In genomic region chr1:134092368-134092767, GRCm38 (mm10) we compare ENCODE assay signal across 8 mouse cellular contexts. TPM values are rescaled to one million over a fixed set of nuclear protein-coding genes. Genes with fewer than 3 reads are reported as not detected.
A peak's percentile ranks its signal among the peaks of the same experiment; 100 is the strongest.
DNase-seq lines count a peak whose midpoint lies in the region; ATAC-seq and TF ChIP-seq lines count a peak whose summit lies in the region.

No protein-coding gene starts in this region.

- TF ChIP-seq POLR2A in MEL (IDR thresholded peaks at IDR 0.05; ENCODE audit: control insufficient read depth in 1 of 2, insufficient read depth in 1 of 2, low read depth in 1 of 2, low read length in 2 of 2, poor library complexity in 1 of 2): no peak

- no peak for TF ChIP-seq RAD21 in MEL (IDR thresholded peaks at IDR 0.05; ENCODE audit: low read depth, low read length)

- no peak for ATAC-seq in heart, postnatal 0 days (ENCODE audit: insufficient read depth, low read depth)

- H3K36me3 ChIP-seq in heart, embryonic 10.5 days: no peaks in the 10 kb centered on the region
- H3K36me3 ChIP-seq in MEL (ENCODE audit: control insufficient read depth in 1 of 2, insufficient read depth in 2 of 2, low read length in 2 of 2): peaks cover 0 to 35% of the 10 kb centered on the region in 2 experiments; a peak in 2 of 4 replicates
- no peaks in the 10 kb centered on the region for H3K36me3 ChIP-seq in heart, postnatal 0 days (replicated peaks; ENCODE audit: control insufficient read depth, insufficient read depth, low read length)
- H3K36me3 ChIP-seq in macrophage (ENCODE audit: inconsistent target): no peaks in the 10 kb centered on the region

- H3K9ac ChIP-seq in MEL (ENCODE audit: control insufficient read depth, low read depth, low read length, poor library complexity, severe bottlenecking): peak overlapping the region; percentile 35; the same call in 1 of the 2 replicates
- H3K9ac ChIP-seq in heart, postnatal 0 days (replicated peaks; ENCODE audit: low read depth, low read length): 0 out of 2 replicates have a peak overlapping the region, but pooled peaks have one; percentile 18

- DNase-seq in heart, embryonic 10.5 days (ENCODE audit: low spot score): no peak
- no peak for DNase-seq in heart, postnatal 4 days
- no peak for DNase-seq in MEL (ENCODE audit: low read depth, low spot score)
- DNase-seq in heart, postnatal 0 days (ENCODE audit: low spot score): no peak
- no peak for DNase-seq in cerebellum, adult 9-10 months
- DNase-seq in embryo, embryonic 10.5 days (ENCODE audit: low spot score): no peak
- DNase-seq in kidney, adult 18-20 months: no peak

- H3K4me2 ChIP-seq in heart, postnatal 0 days (ENCODE audit: low read depth, low read length): peak overlapping the region; percentile 58

- H3K4me1 ChIP-seq in heart, embryonic 10.5 days: peaks cover 59% of the 10 kb centered on the region
- peaks cover 9 to 52% of the 10 kb centered on the region in 2 experiments; a peak in 3 of 4 replicates for H3K4me1 ChIP-seq in MEL (ENCODE audit: control insufficient read depth in 1 of 2, insufficient read depth in 2 of 2, low read length in 2 of 2)
- peaks cover 39% of the 10 kb centered on the region for H3K4me1 ChIP-seq in heart, postnatal 0 days (ENCODE audit: control insufficient read depth, insufficient read depth)

- peak overlapping the region; percentile 95 for H3K27ac ChIP-seq in heart, embryonic 10.5 days
- H3K27ac ChIP-seq in MEL (ENCODE audit: control insufficient read depth, low read depth, low read length) (peak overlapping the region; percentile 50), macrophage (peak overlapping the region; percentile 36)
- peak overlapping the region; percentile 95 for H3K27ac ChIP-seq in heart, postnatal 0 days (ENCODE audit: low read depth)

- peaks cover 12% of the 10 kb centered on the region; the same call in 1 of the 2 replicates for H3K27me3 ChIP-seq in heart, embryonic 10.5 days (ENCODE audit: insufficient read depth, poor library complexity, severe bottlenecking)
- no peaks in the 10 kb centered on the region for H3K27me3 ChIP-seq in MEL (ENCODE audit: control insufficient read depth in 1 of 2, insufficient read depth in 2 of 2, low read length in 2 of 2)
- no peaks in the 10 kb centered on the region for H3K27me3 ChIP-seq in heart, postnatal 0 days (ENCODE audit: control insufficient read depth, insufficient read depth, low read length)

- TF ChIP-seq EP300 in MEL (IDR thresholded peaks at IDR 0.05; ENCODE audit: low read depth in 1 of 2, low read length in 2 of 2): no peak
- no peak for TF ChIP-seq EP300 in heart, postnatal 0 days (IDR thresholded peaks at IDR 0.05; ENCODE audit: low read depth)

- H3K4me3 ChIP-seq in heart, embryonic 10.5 days: peak overlapping the region; percentile 59
- H3K4me3 ChIP-seq in MEL (ENCODE audit: control insufficient read depth in 1 of 2, insufficient read depth in 1 of 2, low read depth in 2 of 2, low read length in 2 of 2) (peak overlapping the region; percentile 25 to 27; a peak in 3 of 4 replicates), macrophage (ENCODE audit: inconsistent target) (no peak overlapping the region)
- H3K4me3 ChIP-seq in heart, postnatal 0 days (ENCODE audit: low read depth, low read length): 0 out of 2 replicates have a peak overlapping the region, but pooled peaks have one; percentile 31

- H3K79me2 ChIP-seq in MEL (ENCODE audit: control insufficient read depth, insufficient read depth, low read length, poor library complexity) (no peaks in the 10 kb centered on the region; the same call in 1 of the 2 replicates), macrophage (ENCODE audit: inconsistent target) (no peaks in the 10 kb centered on the region)

- TF ChIP-seq CTCF in MEL (IDR thresholded peaks at IDR 0.05 in 2 of 3, conservative IDR thresholded peaks at IDR 0.05 in 1 of 3; ENCODE audit: control insufficient read depth in 1 of 3, insufficient read depth in 1 of 3, low read depth in 2 of 3, low read length in 3 of 3, poor library complexity in 1 of 3, severe bottlenecking in 1 of 3): no peak
- TF ChIP-seq CTCF in heart, postnatal 0 days (IDR thresholded peaks at IDR 0.05; ENCODE audit: low read depth): no peak

- no peaks in the 10 kb centered on the region for H3K9me3 ChIP-seq in heart, embryonic 10.5 days
- H3K9me3 ChIP-seq in MEL (replicated peaks; ENCODE audit: insufficient read depth, low read length): no peaks in the 10 kb centered on the region
- no peaks in the 10 kb centered on the region for H3K9me3 ChIP-seq in heart, postnatal 0 days (replicated peaks; ENCODE audit: control insufficient read depth, low read length)

- 10% methylated on average over 6 of the region's 6 CpGs for WGBS in heart, embryonic 10.5 days
- WGBS in heart, postnatal 0 days: 17% methylated on average over 6 of the region's 6 CpGs
- WGBS in macrophage (ENCODE audit: missing documents): 60% methylated on average over 6 of the region's 6 CpGs

TF ChIP-seq in MEL, 35 proteins besides CTCF, POLR2A, EP300 and RAD21:
- TF ChIP-seq GATA1 (IDR thresholded peaks at IDR 0.05; ENCODE audit: low read depth, low read length) (no peak), UBTF (IDR thresholded peaks at IDR 0.05; ENCODE audit: borderline replicate concordance, insufficient read depth, low read depth, low read length) (no peak), POLR2AphosphoS5 (IDR thresholded peaks at IDR 0.05; ENCODE audit: borderline replicate concordance, low read depth, low read length) (no peak), ETS1 (IDR thresholded peaks at IDR 0.05; ENCODE audit: low read depth, low read length) (no peak), E2F4 (IDR thresholded peaks at IDR 0.05; ENCODE audit: borderline replicate concordance, low read depth, low read length) (no peak), USF1 (IDR thresholded peaks at IDR 0.05; ENCODE audit: low read depth, low read length) (no peak), SIN3A (IDR thresholded peaks at IDR 0.05; ENCODE audit: low read length) (no peak), CHD1 (IDR thresholded peaks at IDR 0.05; ENCODE audit: low read depth, low read length) (no peak), ZNF384 (IDR thresholded peaks at IDR 0.05; ENCODE audit: low read depth, low read length) (no peak), MYB (IDR thresholded peaks at IDR 0.05; ENCODE audit: low read depth, low read length) (no peak), ZKSCAN1 (IDR thresholded peaks at IDR 0.05; ENCODE audit: low read depth, low read length) (no peak), USF2 (IDR thresholded peaks at IDR 0.05; ENCODE audit: borderline replicate concordance in 1 of 2, insufficient read depth in 1 of 2, low read depth in 1 of 2, low read length in 2 of 2) (no peak), TBP (IDR thresholded peaks at IDR 0.05; ENCODE audit: low read depth, low read length) (no peak), BHLHE40 (IDR thresholded peaks at IDR 0.05; ENCODE audit: borderline replicate concordance, low read depth, low read length) (no peak), GABPA (IDR thresholded peaks at IDR 0.05; ENCODE audit: low read depth, low read length) (no peak)

RNA-seq across cellular contexts. Expression of gene Btg2, which starts 13.4 kb away (rescaled TPM):
- polyA plus RNA-seq in heart, embryonic 10.5 days (2016; fragmentation: Nextera tagmentation; extraction: Ambion mirVana): 26.1 and 34.2 TPM in 2 replicates
- 10 to 100 TPM; 27.5 to 36.2 TPM for total RNA-seq in heart, postnatal 4 days (2021)
- total RNA-seq in MEL (2012; rRNA removed): 2.1 and 2.7 TPM in 2 replicates
- polyA plus RNA-seq in MEL (2012; ENCODE audit: insufficient read depth in 1 of 2, insufficient read length in 2 of 2, low read depth in 1 of 2, low replicate concordance in 2 of 2, missing spikeins in 1 of 2) (1 to 10 TPM in 1 of 2 experiments, not detected in 1; 3.6 TPM), macrophage (2018) (3.9 to 21.4 TPM (median 6.0 TPM) in 3 replicates)
- 46.8 and 52.9 TPM in 2 replicates for total RNA-seq in heart, postnatal 0 days (2014; rRNA removed; ENCODE audit: low replicate concordance)
- 27.4 and 33.7 TPM in 2 replicates for polyA plus RNA-seq in heart, postnatal 0 days (2015; fragmentation: Nextera tagmentation; extraction: Ambion mirVana)
- total RNA-seq in macrophage (2018; cell fraction: chromatin; rRNA removed): 100 to 1,000 TPM in 8 of 26 experiments, 10 to 100 TPM in 17, 1 to 10 TPM in 1; 3.8 to 604 (median 54.5) TPM
- total RNA-seq in macrophage (2018; cell fraction: cytosol; rRNA removed): 100 to 1,000 TPM in 15 of 26 experiments, 10 to 100 TPM in 10, 1 to 10 TPM in 1; 9.1 to 625 (median 124) TPM
- total RNA-seq in macrophage (2018; cell fraction: nucleus; rRNA removed): 1,000 to 10,000 TPM in 1 of 26 experiments, 100 to 1,000 TPM in 16, 10 to 100 TPM in 9; 15.8 to 1,019 (median 166) TPM

RNA-seq across cellular contexts. Expression of gene Chit1, which starts 18.7 kb away (rescaled TPM):
- polyA plus RNA-seq in heart, embryonic 10.5 days (2016; fragmentation: Nextera tagmentation; extraction: Ambion mirVana): 1.1 and 2.0 TPM in 2 replicates
- not detected for total RNA-seq in heart, postnatal 4 days (2021)
- not detected in 2 replicates for total RNA-seq in MEL (2012; rRNA removed)
- polyA plus RNA-seq in MEL (2012; ENCODE audit: insufficient read depth in 1 of 2, insufficient read length in 2 of 2, low read depth in 1 of 2, low replicate concordance in 2 of 2, missing spikeins in 1 of 2): not detected
- total RNA-seq in heart, postnatal 0 days (2014; rRNA removed; ENCODE audit: low replicate concordance): 0.76 and 1.5 TPM in 2 replicates
- 0.19 and 0.30 TPM in 2 replicates for polyA plus RNA-seq in heart, postnatal 0 days (2015; fragmentation: Nextera tagmentation; extraction: Ambion mirVana)
- total RNA-seq in macrophage (2018; cell fraction: chromatin; rRNA removed): not detected
- total RNA-seq in macrophage (2018; cell fraction: cytosol; rRNA removed): not detected
- not detected for total RNA-seq in macrophage (2018; cell fraction: nucleus; rRNA removed)
- polyA plus RNA-seq in macrophage (2018): not detected in 3 replicates

RNA-seq across cellular contexts. Expression of gene Fmod, which starts 55.3 kb away (rescaled TPM):
- polyA plus RNA-seq in heart, embryonic 10.5 days (2016; fragmentation: Nextera tagmentation; extraction: Ambion mirVana): 9.5 and 11.2 TPM in 2 replicates
- total RNA-seq in heart, postnatal 4 days (2021): 10 to 100 TPM; 18.7 to 21.9 TPM
- not detected in 2 replicates for total RNA-seq in MEL (2012; rRNA removed)
- not detected for polyA plus RNA-seq in MEL (2012; ENCODE audit: insufficient read depth in 1 of 2, insufficient read length in 2 of 2, low read depth in 1 of 2, low replicate concordance in 2 of 2, missing spikeins in 1 of 2)
- 11.2 and 12.5 TPM in 2 replicates for total RNA-seq in heart, postnatal 0 days (2014; rRNA removed; ENCODE audit: low replicate concordance)
- 7.7 and 8.9 TPM in 2 replicates for polyA plus RNA-seq in heart, postnatal 0 days (2015; fragmentation: Nextera tagmentation; extraction: Ambion mirVana)
- 1 to 10 TPM in 1 of 26 experiments, under 1 TPM in 1, not detected in 24; 0.16 to 9.7 TPM for total RNA-seq in macrophage (2018; cell fraction: chromatin; rRNA removed)
- not detected for total RNA-seq in macrophage (2018; cell fraction: cytosol; rRNA removed)
- 1 to 10 TPM in 1 of 26 experiments, not detected in 25; 1.2 TPM for total RNA-seq in macrophage (2018; cell fraction: nucleus; rRNA removed)
- not detected in 3 replicates for polyA plus RNA-seq in macrophage (2018)

Comparison
In these comparisons a context has a peak if more than half of its experiments do, and no peak if none do; other contexts are left out.
1. H3K27ac ChIP-seq: peak in every context shown above with its lines; median percentile 95 in heart, embryonic 10.5 days; 95 in heart, postnatal 0 days; 50 in MEL; 36 in macrophage.